Mouse (Mus musculus): ENCODE measurements around the gene Fam19a2. TPM values are rescaled to one million over a fixed set of nuclear protein-coding genes. Genes with fewer than 3 reads are reported as not detected.
A peak's percentile ranks its signal among the peaks of the same experiment; 100 is the strongest.

Gene Fam19a2
- polyA plus RNA-seq, 1 experiment from 2014 or later = 63.8 TPM

- no peak overlapping the region for H3K27ac ChIP-seq (replicated peaks; ENCODE audit: low read depth, low read length)
- no peaks in the 10 kb centered on the region for H3K36me3 ChIP-seq (ENCODE audit: control insufficient read depth, insufficient read depth, low read length)
- no peak overlapping the region for H3K9ac ChIP-seq (replicated peaks; ENCODE audit: low read length)
- ATAC-seq (ENCODE audit: low FRiP score, low TSS enrichment) (no peak), DNase-seq (no peak)
- H3K4me3 ChIP-seq (replicated peaks; ENCODE audit: low read depth, low read length) = no peak overlapping the region
- H3K4me2 ChIP-seq (ENCODE audit: low read length) = no peak overlapping the region
- 76% methylated on average over 2 of the region's 2 CpGs for WGBS
- no peaks in the 10 kb centered on the region for H3K27me3 ChIP-seq (ENCODE audit: control insufficient read depth, insufficient read depth, low read length)
- no peaks in the 10 kb centered on the region for H3K4me1 ChIP-seq (ENCODE audit: control insufficient read depth, insufficient read depth, low read length)
- no peaks in the 10 kb centered on the region for H3K9me3 ChIP-seq (ENCODE audit: control insufficient read depth, low read length)
Observed at GRCm38 (mm10) chr10:123626691-123627090, 362.9 kb downstream of the Fam19a2 start.

DNA sequence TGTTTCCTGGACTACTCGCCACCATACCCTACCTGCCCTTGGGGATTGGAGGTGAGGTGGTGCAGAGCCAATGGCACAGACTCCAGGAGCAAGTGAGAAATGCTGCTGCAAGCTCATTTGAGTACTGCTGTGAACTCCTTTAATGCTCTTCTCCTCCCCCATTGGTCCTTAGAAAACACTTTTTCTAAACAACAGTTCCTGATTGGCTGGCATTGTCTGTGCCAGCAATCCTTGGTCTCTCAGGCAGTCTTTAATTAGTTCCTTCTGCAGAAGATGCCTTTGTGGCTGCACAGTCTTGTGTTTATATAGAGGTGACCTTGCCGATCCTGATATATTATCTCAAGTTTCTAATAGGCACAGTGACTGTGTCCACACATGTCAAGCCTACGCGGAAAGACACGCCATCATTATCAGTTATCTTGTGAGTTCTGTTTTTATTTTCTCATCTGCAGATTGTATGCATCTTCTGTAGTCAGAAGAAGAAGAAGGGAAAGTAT, 365.5 kb downstream of the Fam19a2 start:
- H3K27ac ChIP-seq (replicated peaks; ENCODE audit: low read depth, low read length) = no peak overlapping the region
- no peaks in the 10 kb centered on the region for H3K36me3 ChIP-seq (ENCODE audit: control insufficient read depth, insufficient read depth, low read length)
- H3K4me1 ChIP-seq (ENCODE audit: control insufficient read depth, insufficient read depth, low read length) = no peaks in the 10 kb centered on the region
- no peak overlapping the region for H3K4me2 ChIP-seq (ENCODE audit: low read length)
- 91% methylated on average over 5 of the region's 5 CpGs for WGBS
- no peak for ATAC-seq (ENCODE audit: low FRiP score, low TSS enrichment)
- no peak overlapping the region for H3K4me3 ChIP-seq (replicated peaks; ENCODE audit: low read depth, low read length)
- DNase-seq = no peak
- no peaks in the 10 kb centered on the region for H3K9me3 ChIP-seq (ENCODE audit: control insufficient read depth, low read length)
- no peaks in the 10 kb centered on the region for H3K27me3 ChIP-seq (ENCODE audit: control insufficient read depth, insufficient read depth, low read length)
- no peak overlapping the region for H3K9ac ChIP-seq (replicated peaks; ENCODE audit: low read length)

- Histone ChIP-seq H3K4me1 (ENCODE audit: control insufficient read depth, insufficient read depth, low read length) (no peaks in the 10 kb centered on the region), H3K9me3 (ENCODE audit: control insufficient read depth, low read length) (no peaks in the 10 kb centered on the region), H3K4me3 (replicated peaks; ENCODE audit: low read depth, low read length) (no peak overlapping the region), H3K36me3 (ENCODE audit: control insufficient read depth, insufficient read depth, low read length) (no peaks in the 10 kb centered on the region), H3K4me2 (ENCODE audit: low read length) (no peak overlapping the region), H3K27me3 (ENCODE audit: control insufficient read depth, insufficient read depth, low read length) (no peaks in the 10 kb centered on the region), H3K9ac (replicated peaks; ENCODE audit: low read length) (no peak overlapping the region), H3K27ac (replicated peaks; ENCODE audit: low read depth, low read length) (no peak overlapping the region)
- ATAC-seq (ENCODE audit: low FRiP score, low TSS enrichment) (no peak), DNase-seq (peak; percentile 25)
- 77% methylated on average over 5 of the region's 5 CpGs for WGBS
Observed at GRCm38 (mm10) chr10:123632029-123632428, 368.2 kb downstream of the Fam19a2 start.

DNA sequence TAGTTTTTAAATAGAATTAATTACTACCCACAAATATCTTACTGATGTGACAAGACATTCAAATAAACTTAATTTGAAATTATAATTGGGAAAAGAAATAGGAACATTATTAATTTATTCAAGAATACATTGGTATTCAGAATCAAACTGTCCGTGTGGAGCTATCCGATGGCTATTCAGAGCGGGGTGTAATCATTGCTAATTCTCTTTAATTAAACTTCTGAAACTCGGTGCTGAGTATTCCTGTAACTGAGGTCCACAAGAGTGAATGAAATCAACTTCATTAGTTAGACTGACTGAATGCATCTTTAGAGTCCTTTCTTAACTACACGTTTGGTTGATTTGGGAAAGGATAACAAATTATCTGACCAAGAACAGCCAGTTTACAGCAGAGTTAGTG, 372.9 kb downstream of the Fam19a2 start:
- no peaks in the 10 kb centered on the region for H3K4me1 ChIP-seq (ENCODE audit: control insufficient read depth, insufficient read depth, low read length)
- no peak overlapping the region for H3K4me2 ChIP-seq (ENCODE audit: low read length)
- 73% methylated on average over 5 of the region's 5 CpGs for WGBS
- no peak overlapping the region for H3K9ac ChIP-seq (replicated peaks; ENCODE audit: low read length)
- DNase-seq (no peak), ATAC-seq (ENCODE audit: low FRiP score, low TSS enrichment) (no peak)
- H3K9me3 ChIP-seq (ENCODE audit: control insufficient read depth, low read length) = no peaks in the 10 kb centered on the region
- no peaks in the 10 kb centered on the region for H3K27me3 ChIP-seq (ENCODE audit: control insufficient read depth, insufficient read depth, low read length)
- H3K4me3 ChIP-seq (replicated peaks; ENCODE audit: low read depth, low read length) = no peak overlapping the region
- no peak overlapping the region for H3K27ac ChIP-seq (replicated peaks; ENCODE audit: low read depth, low read length)
- no peaks in the 10 kb centered on the region for H3K36me3 ChIP-seq (ENCODE audit: control insufficient read depth, insufficient read depth, low read length)

DNA sequence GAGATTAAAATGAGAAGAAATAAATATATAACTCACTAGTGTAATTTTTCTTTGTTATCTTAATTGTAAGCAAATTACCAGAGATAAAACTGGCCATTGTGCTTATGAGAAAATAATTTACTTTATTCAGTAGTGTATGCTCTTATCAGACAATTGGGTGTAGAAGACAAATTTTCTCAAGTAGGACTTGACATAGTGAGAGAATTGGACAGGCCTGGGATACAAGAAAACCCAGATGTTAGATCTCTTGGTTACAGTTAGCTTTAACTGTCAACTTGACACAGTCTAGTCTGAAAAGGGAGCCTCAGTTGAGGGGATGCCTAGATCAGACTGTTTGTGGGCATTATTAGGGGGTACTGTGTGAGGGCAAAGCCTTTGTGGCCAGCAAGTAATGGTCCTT, 373.7 kb downstream of the Fam19a2 start:
- Histone ChIP-seq H3K4me1 (ENCODE audit: control insufficient read depth, insufficient read depth, low read length) (no peaks in the 10 kb centered on the region), H3K9me3 (ENCODE audit: control insufficient read depth, low read length) (no peaks in the 10 kb centered on the region), H3K4me2 (ENCODE audit: low read length) (no peak overlapping the region), H3K9ac (replicated peaks; ENCODE audit: low read length) (no peak overlapping the region), H3K36me3 (ENCODE audit: control insufficient read depth, insufficient read depth, low read length) (no peaks in the 10 kb centered on the region), H3K4me3 (replicated peaks; ENCODE audit: low read depth, low read length) (no peak overlapping the region), H3K27ac (replicated peaks; ENCODE audit: low read depth, low read length) (no peak overlapping the region), H3K27me3 (ENCODE audit: control insufficient read depth, insufficient read depth, low read length) (no peaks in the 10 kb centered on the region)
- DNase-seq (no peak), ATAC-seq (ENCODE audit: low FRiP score, low TSS enrichment) (no peak)

- WGBS = 94% methylated on average over 4 of the region's 4 CpGs
- H3K36me3 ChIP-seq (ENCODE audit: control insufficient read depth, insufficient read depth, low read length) = no peaks in the 10 kb centered on the region
- H3K27ac ChIP-seq (replicated peaks; ENCODE audit: low read depth, low read length) = no peak overlapping the region
- H3K4me3 ChIP-seq (replicated peaks; ENCODE audit: low read depth, low read length) = no peak overlapping the region
- ATAC-seq (ENCODE audit: low FRiP score, low TSS enrichment) = no peak
- no peak for DNase-seq
- no peaks in the 10 kb centered on the region for H3K9me3 ChIP-seq (ENCODE audit: control insufficient read depth, low read length)
- H3K4me2 ChIP-seq (ENCODE audit: low read length) = no peak overlapping the region
- H3K9ac ChIP-seq (replicated peaks; ENCODE audit: low read length) = no peak overlapping the region
- H3K27me3 ChIP-seq (ENCODE audit: control insufficient read depth, insufficient read depth, low read length) = no peaks in the 10 kb centered on the region
- no peaks in the 10 kb centered on the region for H3K4me1 ChIP-seq (ENCODE audit: control insufficient read depth, insufficient read depth, low read length)
Observed at GRCm38 (mm10) chr10:123645568-123645967, 381.8 kb downstream of the Fam19a2 start.

GRCm38 (mm10) chr10:123671208-123671607, 407.4 kb downstream of the Fam19a2 start:
- H3K4me1 ChIP-seq (ENCODE audit: control insufficient read depth, insufficient read depth, low read length) = no peaks in the 10 kb centered on the region
- no peak for ATAC-seq (ENCODE audit: low FRiP score, low TSS enrichment)
- no peak overlapping the region for H3K27ac ChIP-seq (replicated peaks; ENCODE audit: low read depth, low read length)
- H3K36me3 ChIP-seq (ENCODE audit: control insufficient read depth, insufficient read depth, low read length) = no peaks in the 10 kb centered on the region
- H3K9me3 ChIP-seq (ENCODE audit: control insufficient read depth, low read length) = no peaks in the 10 kb centered on the region
- no peak overlapping the region for H3K4me2 ChIP-seq (ENCODE audit: low read length)
- no peak for DNase-seq
- no peak overlapping the region for H3K4me3 ChIP-seq (replicated peaks; ENCODE audit: low read depth, low read length)
- no peaks in the 10 kb centered on the region for H3K27me3 ChIP-seq (ENCODE audit: control insufficient read depth, insufficient read depth, low read length)
- no peak overlapping the region for H3K9ac ChIP-seq (replicated peaks; ENCODE audit: low read length)

GRCm38 (mm10) chr10:123678284-123678864, 414.6 kb downstream of the Fam19a2 start:
- Histone ChIP-seq H3K27me3 (ENCODE audit: control insufficient read depth, insufficient read depth, low read length) (no peaks in the 10 kb centered on the region), H3K4me3 (replicated peaks; ENCODE audit: low read depth, low read length) (no peak overlapping the region), H3K27ac (replicated peaks; ENCODE audit: low read depth, low read length) (no peak overlapping the region), H3K4me2 (ENCODE audit: low read length) (no peak overlapping the region), H3K9ac (replicated peaks; ENCODE audit: low read length) (no peak overlapping the region), H3K4me1 (ENCODE audit: control insufficient read depth, insufficient read depth, low read length) (0 out of 2 replicates have a peak, but pooled peaks cover 4% of the 10 kb centered on the region), H3K36me3 (ENCODE audit: control insufficient read depth, insufficient read depth, low read length) (no peaks in the 10 kb centered on the region), H3K9me3 (ENCODE audit: control insufficient read depth, low read length) (no peaks in the 10 kb centered on the region)
- DNase-seq (no peak), ATAC-seq (ENCODE audit: low FRiP score, low TSS enrichment) (no peak)
- WGBS = 7% methylated on average over 7 of the region's 7 CpGs

DNA sequence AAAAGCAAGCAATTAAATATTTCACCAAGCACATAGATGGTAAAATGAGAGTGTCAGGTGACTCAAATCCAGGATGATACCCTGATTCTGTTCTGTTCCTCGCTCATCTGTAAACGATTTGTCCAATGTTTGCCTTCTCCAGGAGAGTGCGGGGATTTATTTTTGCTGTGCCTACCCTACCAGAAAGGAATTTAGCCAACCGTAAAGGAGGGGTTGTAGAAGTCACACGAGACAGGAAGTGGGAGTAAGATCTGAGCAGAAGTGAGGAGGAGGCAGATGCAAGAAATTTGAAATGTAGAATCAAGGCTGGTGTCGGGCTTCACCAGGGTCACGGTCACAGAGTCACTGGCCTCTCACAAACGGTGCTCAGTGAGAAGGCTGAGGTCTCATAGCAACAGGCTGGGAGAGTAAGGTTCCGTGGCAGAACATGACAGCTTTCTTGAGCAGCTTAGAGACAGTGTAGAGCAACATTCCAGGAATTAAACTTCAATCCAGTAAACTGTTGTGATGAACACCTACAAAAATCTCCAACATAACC, 419.0 kb downstream of the Fam19a2 start:
- Histone ChIP-seq H3K27me3 (ENCODE audit: control insufficient read depth, insufficient read depth, low read length) (no peaks in the 10 kb centered on the region), H3K27ac (replicated peaks; ENCODE audit: low read depth, low read length) (no peak overlapping the region), H3K4me2 (ENCODE audit: low read length) (no peak overlapping the region), H3K36me3 (ENCODE audit: control insufficient read depth, insufficient read depth, low read length) (no peaks in the 10 kb centered on the region), H3K9ac (replicated peaks; ENCODE audit: low read length) (no peak overlapping the region), H3K9me3 (ENCODE audit: control insufficient read depth, low read length) (no peaks in the 10 kb centered on the region), H3K4me3 (replicated peaks; ENCODE audit: low read depth, low read length) (no peak overlapping the region), H3K4me1 (ENCODE audit: control insufficient read depth, insufficient read depth, low read length) (0 out of 2 replicates have a peak, but pooled peaks cover 4% of the 10 kb centered on the region)
- no peak for DNase-seq
- ATAC-seq (ENCODE audit: low FRiP score, low TSS enrichment) = no peak
- whole genome bisulfite sequencing = 67% methylated on average over 9 of the region's 9 CpGs
